Mouse (Mus musculus) small intestine, adult 2 months (tissue): Measurements from ENCODE around the gene Ccdc162.
A peak's percentile ranks its signal among the peaks of the same experiment; 100 is the strongest.
"Not testable (repeated sequence)": the region's sequence is repeated elsewhere in the genome, so short reads cannot be mapped to it uniquely, and the experiment has no call there.

Experiments used
- CTCF ChIP-seq: fragments of 200-500 bp; IDR thresholded peaks from 2 replicates; pipeline ENCODE4 v1.5.1; 2012; ENCODE audit warnings: low read depth, mild to moderate bottlenecking, control low read depth, inconsistent platforms, low read length, moderate library complexity, mixed read lengths; ENCODE audit not compliant: insufficient replicate concordance, insufficient read length; ENCODE audit errors: extremely low read depth
- POLR2A ChIP-seq: fragments of 200-500 bp; IDR thresholded peaks from 2 replicates; pipeline ENCODE4 v1.6.1; 2012; ENCODE audit warnings: low read depth, mild to moderate bottlenecking, control low read depth, inconsistent platforms, low read length, moderate library complexity

DNA sequence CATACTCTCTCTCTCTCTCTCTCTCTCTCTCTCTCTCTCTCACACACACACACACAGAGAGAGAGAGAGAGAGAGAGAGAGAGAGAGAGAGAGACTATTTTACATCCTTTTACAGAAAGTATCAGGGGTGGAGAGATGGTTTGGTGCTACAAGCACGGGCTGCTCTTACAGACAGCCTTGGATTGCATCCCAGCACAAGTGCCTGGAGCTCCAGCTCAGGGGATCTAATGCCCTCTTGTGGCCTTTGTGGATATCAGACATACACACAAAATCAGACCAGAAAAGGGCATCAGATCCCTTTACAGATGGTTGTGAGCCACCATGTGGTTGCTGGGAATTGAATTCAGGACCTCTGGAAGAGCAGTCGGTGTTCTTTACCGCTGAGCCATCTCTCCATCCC lies 211.0 kb downstream of the Ccdc162 start:
- not testable (repeated sequence) for TF ChIP-seq POLR2A
- TF ChIP-seq CTCF: peak; percentile 71; the same call in 1 of the 2 replicates
